Mouse (Mus musculus) layer of hippocampus, postnatal 10 days (tissue): ENCODE data around the gene 1700001C19Rik. TPM values are rescaled to one million over a fixed set of nuclear protein-coding genes. Genes with fewer than 3 reads are reported as not detected.

Source experiments
- DNase-seq, 2 experiments: peaks; one replicate each; pipeline ENCODE4 v3.0.0; 2021; ENCODE audit warnings: low spot score in 2 of 2
- total RNA-seq, 2 experiments: library from RNA; stranded (reverse); gene quantifications; 2 replicates each; pipeline ENCODE4 v1.2.3; 2021

1700001C19Rik gene
- total RNA-seq, 2 experiments from 2014 or later = 0.94 TPM; not detected in 1

DNA sequence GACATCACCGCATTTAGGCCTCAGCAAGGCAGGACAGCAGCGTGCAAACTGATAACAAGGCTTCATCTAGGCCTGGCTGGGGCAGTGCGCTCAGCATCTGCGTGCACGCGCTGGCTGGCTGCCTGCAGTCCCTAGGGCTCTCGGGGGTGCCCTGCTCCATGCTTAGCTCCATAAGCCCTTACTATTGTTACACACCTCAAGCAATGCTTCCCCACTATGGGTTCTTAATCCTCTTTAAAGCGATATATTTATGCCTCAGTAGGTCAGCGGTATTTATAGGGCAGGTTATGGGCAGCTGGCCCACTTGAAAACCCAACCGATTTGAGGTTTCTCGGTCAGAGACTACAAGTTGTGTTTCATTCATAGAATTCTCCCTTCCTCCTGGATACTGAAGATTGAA is 55.3 kb downstream of the 1700001C19Rik start:
- no peak for DNase-seq

DNA sequence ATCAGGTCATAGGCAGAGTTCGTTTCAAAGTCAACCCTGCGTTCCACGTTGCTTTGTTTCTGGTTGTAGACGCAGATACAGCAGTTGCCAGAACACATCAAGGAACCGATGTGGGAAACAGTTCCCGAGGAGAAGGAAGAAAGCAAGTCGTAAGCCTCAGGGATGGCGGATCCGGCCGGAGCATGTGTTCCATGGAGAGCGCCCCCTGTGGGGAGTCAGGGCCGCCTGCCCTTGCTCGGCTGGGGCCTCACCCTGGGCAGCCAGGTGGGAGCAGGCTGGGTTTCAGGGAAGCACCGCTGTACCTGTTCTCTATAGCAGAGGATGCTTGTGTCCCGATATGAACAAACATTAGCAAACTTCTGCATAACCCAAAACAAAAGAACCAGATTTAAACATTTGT is 59.0 kb downstream of the 1700001C19Rik start:
- no peak for DNase-seq

DNA sequence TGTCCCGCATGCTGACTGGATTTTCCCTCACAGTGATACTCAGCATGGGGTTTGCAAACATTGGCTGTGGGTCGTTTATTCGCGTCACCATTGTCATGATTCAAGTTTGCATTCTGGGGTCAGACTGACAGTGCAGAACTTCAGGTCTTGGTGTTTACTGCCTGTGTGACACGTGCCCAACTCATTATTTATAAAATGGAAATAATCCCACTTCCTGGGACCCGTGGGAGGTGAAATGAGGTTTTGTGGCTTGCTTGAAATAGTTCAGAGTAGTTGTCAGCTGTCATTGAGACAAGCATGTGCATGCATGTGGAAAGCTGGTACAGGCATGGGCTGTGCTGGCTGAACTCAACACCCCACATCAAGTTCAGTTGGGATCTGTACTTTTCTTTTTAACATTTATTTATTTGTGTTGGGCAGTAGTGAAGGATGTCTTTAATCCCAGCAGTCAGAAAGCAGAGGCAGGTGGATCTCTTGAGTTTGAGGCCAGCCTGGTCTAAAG is 60.3 kb downstream of the 1700001C19Rik start:
- DNase-seq = no peak

DNA sequence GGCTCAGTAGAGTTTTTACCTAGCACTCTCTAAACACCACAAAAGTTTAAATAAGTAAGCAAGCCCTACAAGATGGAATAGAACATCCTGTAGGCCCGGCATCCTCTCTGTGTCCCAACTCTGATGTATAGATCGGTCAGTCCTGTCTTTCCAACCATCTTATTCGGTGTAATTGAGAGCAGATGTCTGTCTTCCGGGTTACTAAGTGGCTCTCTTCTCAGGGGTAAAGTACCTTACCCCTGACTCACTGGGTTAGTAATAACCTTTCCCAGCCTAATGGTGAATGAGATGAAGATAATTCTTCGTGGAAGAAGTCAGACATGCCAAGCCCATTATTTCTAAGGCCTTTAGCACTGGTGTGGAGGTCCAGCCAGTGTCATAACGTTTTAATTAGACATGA is 63.2 kb downstream of the 1700001C19Rik start:
- DNase-seq = no peak

DNA sequence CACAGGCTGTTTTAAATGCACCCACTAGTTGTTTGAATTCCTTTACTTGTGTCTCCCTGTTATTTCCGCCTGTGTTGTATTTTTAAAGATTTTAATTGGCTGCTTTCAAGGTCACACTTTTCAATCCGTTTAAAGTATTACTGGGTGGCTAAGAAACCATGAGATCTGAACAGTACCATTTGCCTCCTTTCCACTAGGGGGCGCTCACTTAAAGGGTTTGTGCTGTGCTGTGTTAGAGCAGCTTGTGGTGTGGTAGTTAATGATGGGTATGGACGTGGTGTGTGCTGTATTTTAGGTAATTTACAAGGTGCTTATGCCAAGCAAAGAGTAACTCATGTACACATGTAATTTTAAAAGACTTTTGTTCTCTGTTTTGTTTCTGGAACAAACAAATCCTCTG is 65.7 kb downstream of the 1700001C19Rik start:
- peak; percentile 68 to 71 for DNase-seq

DNA sequence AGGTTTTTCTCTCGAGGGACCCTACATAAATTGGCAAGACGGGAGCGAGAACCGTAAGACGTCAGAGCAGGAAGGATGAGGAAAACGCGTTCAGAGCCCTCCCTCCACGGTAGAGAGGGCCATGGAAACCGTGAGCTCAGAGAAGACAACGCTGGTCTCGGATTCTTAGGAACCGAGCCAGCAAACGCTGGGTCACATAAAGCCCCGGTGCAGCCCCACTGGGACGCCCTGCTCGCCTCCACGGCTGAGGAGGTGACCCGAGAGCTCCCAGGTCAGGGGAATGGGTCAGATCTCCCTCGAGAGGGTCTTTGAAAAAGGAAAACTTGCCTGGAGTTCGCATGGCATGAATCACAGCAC is 68.1 kb downstream of the 1700001C19Rik start:
- no peak for DNase-seq

DNA sequence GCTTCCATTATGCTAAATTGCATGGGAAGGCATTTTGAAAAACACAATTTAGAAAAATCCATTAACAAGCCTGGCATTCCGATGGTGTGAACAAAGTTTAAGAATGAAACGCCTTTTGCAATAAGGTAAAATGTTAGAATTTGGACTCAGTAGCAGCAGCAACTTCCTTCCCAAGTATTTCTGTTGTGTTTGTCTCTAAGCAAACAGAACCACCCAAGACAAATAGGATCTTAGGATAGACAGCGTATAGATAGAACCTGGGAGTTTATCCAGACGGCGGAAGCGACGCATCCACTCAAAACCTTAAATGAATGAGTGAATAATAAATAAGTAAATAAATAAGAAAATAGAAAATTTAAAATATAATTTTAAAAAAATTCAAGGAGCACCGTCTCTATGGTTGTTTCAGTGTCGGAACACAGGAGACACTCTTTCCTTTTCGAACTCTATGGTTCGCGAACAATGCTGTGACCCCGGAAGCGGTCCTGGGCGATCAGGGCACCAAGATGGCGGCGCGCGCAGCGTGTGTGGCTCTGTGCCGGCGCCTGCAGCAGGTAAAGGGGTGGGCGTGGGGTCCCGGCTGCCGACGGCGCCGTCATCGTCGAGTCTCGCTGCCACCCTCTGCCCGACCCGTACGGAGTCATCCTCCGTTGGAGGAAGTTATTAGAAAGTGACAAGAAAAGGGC is 68.6 kb downstream of the 1700001C19Rik start, which contains the start of gene Mrps10:
Gene Mrps10 (plus strand): TSS at position 487 of the 686 bp plus-strand sequence.
- DNase-seq = peak; percentile 79 to 86

Other genes with a start within 250 kb of the 1700001C19Rik start
- gene Mrps10, start 68.5 kb downstream of the 1700001C19Rik start, total RNA-seq = 10 to 100 TPM; 29.1 to 30.6 TPM
- under 1 TPM; 0.40 to 0.43 TPM for gene Guca1b, start 52.0 kb downstream of the 1700001C19Rik start, total RNA-seq
- 1 to 10 TPM in 1 of 2 experiments, not detected in 1; 1.2 TPM for gene Guca1a, start 36.8 kb downstream of the 1700001C19Rik start, total RNA-seq
- gene AI661453, start 761 bp downstream of the 1700001C19Rik start, total RNA-seq = under 1 TPM; 0.23 to 0.38 TPM
- gene Taf8, start 64.9 kb upstream of the 1700001C19Rik start, total RNA-seq = 10 to 100 TPM; 16.7 to 17.0 TPM
- gene Ccnd3, start 67.7 kb upstream of the 1700001C19Rik start, total RNA-seq = 10 to 100 TPM; 34.7 to 39.6 TPM
- 10 to 100 TPM; 24.5 to 24.9 TPM for gene Bysl, start 174.1 kb upstream of the 1700001C19Rik start, total RNA-seq
- gene Med20, start 174.2 kb upstream of the 1700001C19Rik start, total RNA-seq = 10 to 100 TPM; 23.9 to 24.8 TPM
- 10 to 100 TPM in 1 of 2 experiments, 1 to 10 TPM in 1; 6.6 to 10.1 TPM for gene Gm20517, start 174.2 kb upstream of the 1700001C19Rik start, total RNA-seq
- 10 to 100 TPM; 11.3 to 13.2 TPM for gene Usp49, start 193.3 kb upstream of the 1700001C19Rik start, total RNA-seq